Mouse (Mus musculus) testis, adult 2 months (tissue): ENCODE measurements at regions not wholly inside any gene's neighbourhood (a gene's known extent, or its start where the extent isn't known, plus 50 kb on each side); places are given as distances from the start of the nearest gene placed in this dataset.

Experiments
- H3K27ac ChIP-seq: fragments of 200-500 bp; 2 replicates; pipeline ENCODE4 v1.5.1; 2012; ENCODE audit warnings: low read depth, low read length; ENCODE audit not compliant: control insufficient read depth, insufficient read depth
- H3K27me3 ChIP-seq: fragments of 200-500 bp; 2 replicates; pipeline ENCODE4 v1.6.1; 2012; ENCODE audit warnings: mild to moderate bottlenecking, low read length, moderate library complexity; ENCODE audit not compliant: control insufficient read depth, insufficient read depth
- H3K36me3 ChIP-seq: fragments of 200-500 bp; 2 replicates; pipeline ENCODE4 v1.6.1; 2012; ENCODE audit warnings: mild to moderate bottlenecking, low read length; ENCODE audit not compliant: control insufficient read depth, insufficient read depth
- H3K4me1 ChIP-seq: fragments of 200-500 bp; 2 replicates; pipeline ENCODE4 v1.6.1; 2012; ENCODE audit warnings: low read length; ENCODE audit not compliant: control insufficient read depth, insufficient read depth
- H3K4me3 ChIP-seq: fragments of 200-500 bp; 2 replicates; pipeline ENCODE4 v1.5.1; 2012; ENCODE audit warnings: low read depth, mild to moderate bottlenecking, low read length, moderate library complexity, mixed read lengths; ENCODE audit not compliant: control insufficient read depth
- CTCF ChIP-seq: fragments of 200-500 bp; IDR thresholded peaks from 2 replicates; pipeline ENCODE4 v1.5.1; 2012; ENCODE audit warnings: low read depth, mild to moderate bottlenecking, inconsistent platforms, low read length, moderate library complexity; ENCODE audit not compliant: control insufficient read depth, insufficient read depth, insufficient replicate concordance
- POLR2A ChIP-seq: fragments of 200-500 bp; IDR thresholded peaks from 2 replicates; pipeline ENCODE4 v1.6.1; 2012; ENCODE audit warnings: low read depth, mild to moderate bottlenecking, inconsistent platforms, low read length, moderate library complexity; ENCODE audit not compliant: control insufficient read depth

DNA sequence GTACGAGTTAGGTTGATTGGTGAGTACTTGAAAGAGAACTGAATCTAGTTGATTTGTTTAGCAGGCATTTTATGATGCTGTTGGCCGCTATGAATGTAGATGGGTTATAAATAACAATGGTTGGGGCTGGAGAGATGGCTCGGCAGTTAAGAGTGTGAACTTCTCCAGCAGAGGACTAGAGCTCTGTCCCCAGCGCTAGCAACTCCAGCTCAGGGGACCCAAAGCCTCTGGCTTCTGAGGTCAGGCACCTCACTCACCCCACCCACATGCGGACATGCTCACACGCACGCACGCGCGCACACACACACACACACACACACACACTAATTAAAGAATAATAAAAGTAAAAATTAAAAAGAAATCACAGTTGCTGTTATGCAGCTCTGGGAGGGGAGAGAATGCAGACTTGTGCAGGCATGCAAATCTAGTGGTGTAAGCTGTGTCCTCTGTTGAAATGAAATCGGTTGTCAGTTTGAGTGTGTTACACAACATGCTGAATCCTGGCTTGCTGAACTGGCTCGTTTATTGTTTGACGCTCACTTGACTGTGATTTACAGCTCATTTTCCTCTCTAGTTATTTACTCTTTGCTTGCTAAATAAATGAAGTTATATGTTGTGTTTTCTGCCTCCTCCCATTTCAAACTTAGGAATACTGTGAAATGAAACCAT is 89.8 kb downstream of the Kcnrg start:
- Histone ChIP-seq H3K36me3 (no peaks in the 10 kb centered on the region), H3K4me3 (no peak overlapping the region), H3K27me3 (no peaks in the 10 kb centered on the region), H3K4me1 (no peaks in the 10 kb centered on the region), H3K27ac (no peak overlapping the region)
- no peak for TF ChIP-seq POLR2A
- TF ChIP-seq CTCF, result no peak

GRCm38 (mm10) chr14:61697704-61698103 is 90.4 kb downstream of the Kcnrg start:
- TF ChIP-seq CTCF, result no peak
- TF ChIP-seq POLR2A, result no peak
- H3K36me3 ChIP-seq, result no peaks in the 10 kb centered on the region

DNA sequence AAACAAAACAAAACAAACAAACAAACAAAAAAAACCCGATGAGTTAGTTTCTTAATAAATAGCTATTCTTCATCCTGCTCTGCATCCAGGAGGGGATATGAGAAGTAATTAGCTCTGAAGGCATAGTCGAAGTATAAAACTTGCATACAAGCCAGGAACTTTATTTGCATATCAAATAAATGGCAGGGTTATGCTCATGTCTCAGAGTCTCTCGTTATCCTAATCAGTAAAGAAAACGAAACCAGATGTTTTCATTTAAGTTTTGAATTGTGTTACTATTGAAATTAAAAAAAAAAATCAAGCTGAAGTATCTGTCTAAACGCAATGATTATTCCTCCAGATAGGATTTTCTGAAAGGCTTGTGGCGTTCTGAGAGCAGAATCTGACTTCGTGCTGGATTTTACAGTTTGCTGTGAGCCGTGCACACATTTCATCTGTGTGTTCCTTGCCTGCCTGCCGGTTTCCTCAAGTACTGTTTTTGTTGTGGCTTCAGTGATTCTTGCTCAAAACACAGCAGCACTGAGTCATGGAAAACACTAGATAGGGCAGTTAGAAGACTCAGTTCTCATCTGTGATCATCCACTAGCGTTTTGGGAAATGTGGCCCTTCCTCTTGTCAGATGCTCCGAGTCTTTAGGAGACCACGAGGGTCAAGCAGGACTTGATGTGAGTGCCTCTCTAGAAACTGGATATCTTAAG is 91.2 kb downstream of the Kcnrg start:
- no peak overlapping the region for H3K27ac ChIP-seq
- H3K27me3 ChIP-seq, result no peaks in the 10 kb centered on the region
- H3K36me3 ChIP-seq, result no peaks in the 10 kb centered on the region
- TF ChIP-seq POLR2A, result no peak
- no peak for TF ChIP-seq CTCF
- no peak overlapping the region for H3K4me3 ChIP-seq
- no peaks in the 10 kb centered on the region for H3K4me1 ChIP-seq

More at GRCm38 (mm10) chr14:61697704-61698103, 90.4 kb downstream of the Kcnrg start:
- H3K27me3 ChIP-seq, result no peaks in the 10 kb centered on the region
- no peaks in the 10 kb centered on the region for H3K4me1 ChIP-seq
- H3K4me3 ChIP-seq, result no peak overlapping the region
- no peak overlapping the region for H3K27ac ChIP-seq

DNA sequence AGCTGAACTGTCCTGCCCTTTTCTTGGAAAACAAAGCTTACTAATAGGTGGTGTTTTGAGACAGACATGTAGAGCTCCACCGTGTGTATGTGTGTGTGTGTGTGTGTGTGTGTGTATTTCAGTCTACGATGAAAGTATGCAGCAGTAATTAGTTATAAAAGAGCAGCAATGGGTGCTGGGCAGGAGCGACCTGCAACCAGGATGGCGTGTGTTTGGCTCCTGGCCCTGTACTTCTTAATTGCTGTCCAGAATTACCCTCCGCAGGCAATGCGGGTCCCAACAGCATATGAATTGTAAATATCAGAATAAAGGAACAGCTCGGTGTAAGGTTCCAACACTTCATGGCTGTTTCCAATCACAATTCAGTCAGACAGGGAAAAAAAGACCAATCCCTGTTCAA is 92.4 kb downstream of the Kcnrg start:
- TF ChIP-seq POLR2A, result no peak
- no peak for TF ChIP-seq CTCF
- H3K27ac ChIP-seq, result no peak overlapping the region
- H3K27me3 ChIP-seq, result no peaks in the 10 kb centered on the region
- H3K4me3 ChIP-seq, result no peak overlapping the region
- no peaks in the 10 kb centered on the region for H3K36me3 ChIP-seq
- no peaks in the 10 kb centered on the region for H3K4me1 ChIP-seq

DNA sequence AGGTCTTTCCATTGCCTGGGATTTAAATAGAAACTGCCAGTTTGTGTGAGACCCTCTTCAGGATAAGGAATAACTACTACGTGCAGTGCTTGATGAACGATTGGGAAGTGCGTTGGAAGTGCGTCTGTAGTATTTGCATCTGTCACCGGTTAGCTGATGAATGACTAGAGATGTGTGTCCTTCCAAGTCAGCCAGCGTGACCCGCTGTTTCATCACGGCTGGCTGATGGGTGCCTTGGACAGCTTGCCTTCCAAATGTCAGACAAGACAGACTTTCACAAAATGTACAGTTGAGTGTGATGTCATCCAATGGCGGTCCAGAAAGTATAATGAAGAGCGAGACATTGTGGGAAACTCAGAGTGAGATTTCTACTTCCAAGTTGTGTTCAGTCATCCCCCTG is 93.9 kb downstream of the Kcnrg start:
- H3K36me3 ChIP-seq, result no peaks in the 10 kb centered on the region
- H3K27ac ChIP-seq, result no peak overlapping the region

DNA sequence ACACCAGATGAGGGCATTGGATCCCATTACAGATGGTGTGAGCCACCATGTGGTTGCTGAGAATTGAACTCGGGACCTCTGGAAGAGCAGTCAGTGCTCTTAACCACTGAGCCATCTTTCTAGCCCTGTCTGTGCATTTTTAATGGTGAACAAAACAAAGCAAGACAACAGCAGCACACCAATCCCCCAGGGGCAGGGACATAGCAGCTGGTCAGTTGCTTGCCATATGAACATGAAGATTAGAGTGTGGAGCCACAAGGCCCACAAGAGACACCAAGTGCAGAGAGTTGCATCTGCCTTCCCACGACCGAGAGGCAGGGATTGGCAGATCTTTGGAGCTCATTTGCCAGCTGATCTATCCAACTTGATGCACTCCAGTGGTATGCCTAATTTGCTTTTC is 96.7 kb downstream of the Kcnrg start:
- no peak for TF ChIP-seq CTCF
- TF ChIP-seq POLR2A, result no peak
- Histone ChIP-seq H3K4me1 (no peaks in the 10 kb centered on the region), H3K36me3 (no peaks in the 10 kb centered on the region), H3K4me3 (no peak overlapping the region), H3K27ac (no peak overlapping the region), H3K27me3 (no peaks in the 10 kb centered on the region)

More for the DNA sequence above, 93.9 kb downstream of the Kcnrg start:
- Histone ChIP-seq H3K4me1 (no peaks in the 10 kb centered on the region), H3K27me3 (no peaks in the 10 kb centered on the region), H3K4me3 (no peak overlapping the region)
- no peak for TF ChIP-seq POLR2A
- TF ChIP-seq CTCF, result no peak

- Histone ChIP-seq H3K4me1 (peaks cover 7% of the 10 kb centered on the region), H3K27me3 (no peaks in the 10 kb centered on the region), H3K27ac (no peak overlapping the region), H3K4me3 (no peak overlapping the region), H3K36me3 (no peaks in the 10 kb centered on the region)
- no peak for TF ChIP-seq CTCF
- no peak for TF ChIP-seq POLR2A
Observed at GRCm38 (mm10) chr14:61706984-61707383, 99.7 kb downstream of the Kcnrg start.
